Mouse (Mus musculus): ENCODE measurements at regions not wholly inside any gene's neighbourhood (a gene's known extent, or its start where the extent isn't known, plus 50 kb on each side); places are given as distances from the start of the nearest gene placed in this dataset.
A peak's percentile ranks its signal among the peaks of the same experiment; 100 is the strongest.

DNA sequence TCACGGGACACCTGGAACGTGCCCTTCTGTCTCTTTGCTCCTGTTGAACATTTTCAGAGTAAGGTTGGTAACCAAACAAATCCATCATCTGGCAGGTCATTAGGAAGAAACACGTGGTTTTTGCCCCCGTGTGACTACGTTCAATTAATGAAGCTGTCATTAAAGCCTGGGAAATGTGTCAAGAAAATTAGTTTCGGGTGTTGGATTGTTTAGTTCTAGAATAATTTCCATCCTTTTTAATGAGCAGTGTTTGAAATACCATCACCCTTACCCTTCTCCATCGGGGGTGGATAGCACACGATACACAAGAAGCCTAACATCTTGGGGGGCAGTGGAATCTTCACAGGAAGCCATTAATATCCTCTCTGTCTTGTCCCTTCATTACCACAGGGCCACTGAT is 107.7 kb downstream of the Far1 start:
- 75% methylated on average over 8 of the region's 8 CpGs for WGBS
- Histone ChIP-seq H3K27ac (ENCODE audit: low read depth, low read length) (no peak overlapping the region), H3K36me3 (ENCODE audit: control insufficient read depth, insufficient read depth, low read length) (no peaks in the 10 kb centered on the region), H3K4me2 (ENCODE audit: low read depth) (no peak overlapping the region), H3K4me3 (ENCODE audit: low read depth, low read length) (no peak overlapping the region), H3K4me1 (ENCODE audit: control insufficient read depth, insufficient read depth, low read length) (no peaks in the 10 kb centered on the region), H3K9me3 (ENCODE audit: control insufficient read depth, low read length) (no peaks in the 10 kb centered on the region), H3K27me3 (ENCODE audit: control insufficient read depth, insufficient read depth, low read length) (no peaks in the 10 kb centered on the region), H3K9ac (ENCODE audit: low read length) (no peak overlapping the region)
- DNase-seq (ENCODE audit: low spot score): no peak
- no peak for ATAC-seq (ENCODE audit: insufficient read depth, low FRiP score, low TSS enrichment)

DNA sequence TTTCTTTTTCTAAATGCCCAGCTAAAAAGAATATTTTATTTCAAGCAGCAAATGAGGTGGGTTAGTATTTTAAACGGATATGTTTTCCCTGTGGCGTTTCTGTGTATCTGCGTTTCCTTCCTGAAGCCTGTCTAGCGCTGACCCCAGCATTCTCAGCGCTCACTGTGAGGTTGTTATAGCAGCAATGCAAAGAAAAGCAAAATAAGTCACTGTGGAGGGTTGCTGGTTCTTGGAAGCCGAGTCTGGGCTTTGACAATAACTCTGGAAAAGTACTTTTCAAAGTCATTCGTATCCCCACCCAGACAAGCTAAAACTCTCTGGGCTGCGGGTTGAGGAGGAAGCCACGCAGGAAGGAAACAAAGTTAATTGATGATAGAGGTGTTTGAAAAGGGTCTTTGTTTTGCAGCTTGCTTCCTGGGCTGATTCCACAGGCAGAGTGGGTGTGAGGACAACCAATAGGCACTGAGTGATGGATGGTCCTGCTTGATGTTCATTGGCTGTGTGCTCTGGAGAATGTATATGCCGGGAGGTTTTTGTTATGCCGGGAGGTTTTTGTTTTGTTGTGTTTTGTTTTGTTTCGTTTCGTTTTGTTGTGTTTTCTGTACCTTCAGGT is 108.4 kb downstream of the Far1 start:
- DNase-seq (ENCODE audit: low spot score) (peak; percentile 39), ATAC-seq (ENCODE audit: insufficient read depth, low FRiP score, low TSS enrichment) (no peak)
- no peak overlapping the region for H3K4me3 ChIP-seq (ENCODE audit: low read depth, low read length)

DNA sequence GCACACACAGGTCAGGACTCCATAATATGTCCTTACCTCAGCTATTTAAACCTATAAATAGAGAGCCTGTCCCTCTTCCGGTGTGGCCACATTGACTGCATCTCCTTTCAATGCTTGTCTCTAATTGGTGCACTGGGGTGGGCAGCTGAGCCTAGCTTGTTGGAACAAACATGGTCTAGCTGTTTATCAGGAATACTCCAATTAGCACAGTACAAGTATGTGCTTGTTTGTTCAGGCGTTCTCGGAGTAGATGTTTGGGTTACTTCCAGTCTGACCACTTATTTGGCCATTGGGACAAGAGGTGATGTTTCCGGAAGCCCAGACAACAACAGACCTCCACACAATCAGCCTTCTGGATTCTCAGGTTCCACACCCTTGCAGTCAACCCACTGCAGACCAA is 109.7 kb downstream of the Far1 start:
- H3K27ac ChIP-seq (ENCODE audit: low read depth, low read length): no peak overlapping the region
- no peaks in the 10 kb centered on the region for H3K9me3 ChIP-seq (ENCODE audit: control insufficient read depth, low read length)
- 89% methylated on average over 4 of the region's 4 CpGs for WGBS
- H3K27me3 ChIP-seq (ENCODE audit: control insufficient read depth, insufficient read depth, low read length): no peaks in the 10 kb centered on the region
- no peaks in the 10 kb centered on the region for H3K36me3 ChIP-seq (ENCODE audit: control insufficient read depth, insufficient read depth, low read length)
- no peaks in the 10 kb centered on the region for H3K4me1 ChIP-seq (ENCODE audit: control insufficient read depth, insufficient read depth, low read length)
- ATAC-seq (ENCODE audit: insufficient read depth, low FRiP score, low TSS enrichment) (no peak), DNase-seq (ENCODE audit: low spot score) (no peak)
- H3K9ac ChIP-seq (ENCODE audit: low read length): no peak overlapping the region
- H3K4me3 ChIP-seq (ENCODE audit: low read depth, low read length): no peak overlapping the region
- no peak overlapping the region for H3K4me2 ChIP-seq (ENCODE audit: low read depth)

More for the DNA sequence above, 108.4 kb downstream of the Far1 start:
- Histone ChIP-seq H3K4me1 (ENCODE audit: control insufficient read depth, insufficient read depth, low read length) (no peaks in the 10 kb centered on the region), H3K9ac (ENCODE audit: low read length) (no peak overlapping the region), H3K36me3 (ENCODE audit: control insufficient read depth, insufficient read depth, low read length) (no peaks in the 10 kb centered on the region), H3K9me3 (ENCODE audit: control insufficient read depth, low read length) (no peaks in the 10 kb centered on the region), H3K27ac (ENCODE audit: low read depth, low read length) (no peak overlapping the region), H3K4me2 (ENCODE audit: low read depth) (0 out of 2 replicates have a peak overlapping the region, but pooled peaks have one; percentile 5), H3K27me3 (ENCODE audit: control insufficient read depth, insufficient read depth, low read length) (no peaks in the 10 kb centered on the region)
- WGBS: 49% methylated on average over 13 of the region's 13 CpGs

DNA sequence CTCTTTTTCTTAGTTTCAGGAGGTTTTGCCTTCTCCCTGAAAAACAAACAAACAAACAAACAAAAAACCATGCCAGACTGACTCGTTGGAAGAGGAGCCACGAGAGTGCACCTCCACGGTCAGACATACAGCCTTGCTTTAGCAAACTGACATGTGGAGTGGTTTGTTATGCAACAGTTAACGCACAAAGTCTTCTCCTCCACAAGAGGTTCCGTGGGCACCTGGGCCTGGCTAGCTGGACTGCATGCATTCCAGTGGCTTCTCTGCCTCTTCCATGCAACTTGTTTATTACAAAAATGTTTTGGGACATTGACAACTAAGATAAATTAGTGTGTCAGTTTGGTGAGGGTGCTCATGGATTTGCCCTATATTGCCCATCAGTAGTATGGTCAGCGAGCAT is 110.3 kb downstream of the Far1 start:
- no peak for DNase-seq (ENCODE audit: low spot score)
- ATAC-seq (ENCODE audit: insufficient read depth, low FRiP score, low TSS enrichment): no peak
- 89% methylated on average over 6 of the region's 6 CpGs for WGBS

DNA sequence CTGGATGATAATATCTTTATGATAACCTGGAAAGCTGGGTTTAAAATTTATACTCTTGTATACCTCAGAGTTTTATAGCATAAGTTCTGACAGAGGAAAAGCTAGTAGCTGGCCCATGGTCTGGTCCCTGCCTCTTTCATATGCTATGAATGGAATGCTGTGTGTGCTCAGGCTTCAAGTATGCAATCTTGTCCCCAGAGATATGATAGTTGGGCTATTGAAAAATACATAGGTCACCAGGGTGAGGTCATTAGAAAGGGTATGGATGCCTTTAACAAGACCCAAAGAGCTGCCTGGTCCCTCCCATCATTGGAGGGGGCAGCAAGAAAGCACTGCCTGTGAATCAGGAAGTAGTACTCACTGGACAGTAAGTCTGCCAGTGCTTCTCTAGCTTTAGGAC is 113.1 kb downstream of the Far1 start:
- no peak for DNase-seq (ENCODE audit: low spot score)
- H3K9ac ChIP-seq (ENCODE audit: low read length): no peak overlapping the region
- no peak overlapping the region for H3K4me2 ChIP-seq (ENCODE audit: low read depth)
- ATAC-seq (ENCODE audit: insufficient read depth, low FRiP score, low TSS enrichment): no peak
- H3K4me3 ChIP-seq (ENCODE audit: low read depth, low read length): no peak overlapping the region
- H3K27ac ChIP-seq (ENCODE audit: low read depth, low read length): no peak overlapping the region
- H3K27me3 ChIP-seq (ENCODE audit: control insufficient read depth, insufficient read depth, low read length): no peaks in the 10 kb centered on the region
- H3K4me1 ChIP-seq (ENCODE audit: control insufficient read depth, insufficient read depth, low read length): no peaks in the 10 kb centered on the region
- no peaks in the 10 kb centered on the region for H3K9me3 ChIP-seq (ENCODE audit: control insufficient read depth, low read length)
- H3K36me3 ChIP-seq (ENCODE audit: control insufficient read depth, insufficient read depth, low read length): no peaks in the 10 kb centered on the region

More for the DNA sequence above, 110.3 kb downstream of the Far1 start:
- H3K4me3 ChIP-seq (ENCODE audit: low read depth, low read length): no peak overlapping the region
- no peak overlapping the region for H3K4me2 ChIP-seq (ENCODE audit: low read depth)
- no peak overlapping the region for H3K9ac ChIP-seq (ENCODE audit: low read length)
- H3K9me3 ChIP-seq (ENCODE audit: control insufficient read depth, low read length): no peaks in the 10 kb centered on the region
- no peaks in the 10 kb centered on the region for H3K4me1 ChIP-seq (ENCODE audit: control insufficient read depth, insufficient read depth, low read length)
- H3K36me3 ChIP-seq (ENCODE audit: control insufficient read depth, insufficient read depth, low read length): no peaks in the 10 kb centered on the region
- no peaks in the 10 kb centered on the region for H3K27me3 ChIP-seq (ENCODE audit: control insufficient read depth, insufficient read depth, low read length)
- no peak overlapping the region for H3K27ac ChIP-seq (ENCODE audit: low read depth, low read length)

DNA sequence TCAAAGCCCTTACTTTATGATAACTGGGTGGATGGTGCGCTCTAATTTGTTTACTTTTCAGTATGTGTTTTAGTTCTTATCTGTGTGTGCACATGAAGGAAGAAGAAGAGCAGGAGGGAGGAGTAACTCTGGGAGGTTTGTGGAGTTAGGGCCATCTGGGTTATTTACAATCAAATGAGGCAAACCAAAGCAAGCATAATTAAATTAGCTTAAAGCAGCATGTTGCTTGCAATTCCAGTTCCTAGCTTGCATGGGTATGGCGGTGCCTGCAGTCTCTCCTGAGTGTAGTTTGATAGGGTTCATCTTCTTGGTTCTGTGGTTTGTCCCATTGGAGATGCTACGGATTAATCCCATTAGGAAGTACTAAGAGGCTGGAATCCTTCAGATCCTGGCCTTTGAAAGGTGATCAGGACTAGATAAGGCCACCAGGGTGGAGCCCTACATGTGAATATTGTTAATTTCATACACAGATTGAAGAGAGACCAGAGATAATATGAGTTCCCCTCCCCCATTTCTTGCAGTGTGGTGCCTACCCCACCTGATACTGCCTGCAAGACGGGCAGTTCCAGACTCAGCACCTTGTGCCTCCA is 123.5 kb downstream of the Far1 start:
- Histone ChIP-seq H3K4me2 (ENCODE audit: low read depth) (no peak overlapping the region), H3K4me1 (ENCODE audit: control insufficient read depth, insufficient read depth, low read length) (no peaks in the 10 kb centered on the region), H3K4me3 (ENCODE audit: low read depth, low read length) (no peak overlapping the region), H3K27ac (ENCODE audit: low read depth, low read length) (no peak overlapping the region), H3K9ac (ENCODE audit: low read length) (no peak overlapping the region), H3K36me3 (ENCODE audit: control insufficient read depth, insufficient read depth, low read length) (no peaks in the 10 kb centered on the region), H3K27me3 (ENCODE audit: control insufficient read depth, insufficient read depth, low read length) (no peaks in the 10 kb centered on the region), H3K9me3 (ENCODE audit: control insufficient read depth, low read length) (no peaks in the 10 kb centered on the region)
- 90% methylated on average over 4 of the region's 4 CpGs for WGBS
- DNase-seq (ENCODE audit: low spot score) (no peak), ATAC-seq (ENCODE audit: insufficient read depth, low FRiP score, low TSS enrichment) (no peak)

DNA sequence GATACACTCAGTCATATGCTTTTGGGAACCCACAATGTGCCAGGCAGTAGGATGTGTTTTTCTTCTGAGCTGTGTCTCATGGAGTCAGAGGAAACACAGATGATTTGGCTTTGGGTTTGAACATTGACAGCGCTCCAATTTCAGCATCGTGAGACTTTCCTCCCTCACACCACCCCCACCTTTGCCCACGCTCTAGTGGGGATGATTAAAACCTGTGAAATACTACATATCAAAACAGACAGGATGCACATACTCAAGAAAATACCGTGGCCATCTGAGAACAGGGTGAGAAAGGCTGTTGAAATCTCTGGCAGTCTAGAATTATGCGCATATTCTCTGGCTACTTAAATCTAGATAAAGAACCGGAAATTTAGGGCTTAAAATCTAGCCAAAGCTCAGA is 124.5 kb downstream of the Far1 start:
- H3K27ac ChIP-seq (ENCODE audit: low read depth, low read length): no peak overlapping the region
- no peak for ATAC-seq (ENCODE audit: insufficient read depth, low FRiP score, low TSS enrichment)
- H3K4me2 ChIP-seq (ENCODE audit: low read depth): no peak overlapping the region
- no peak overlapping the region for H3K9ac ChIP-seq (ENCODE audit: low read length)
- H3K4me1 ChIP-seq (ENCODE audit: control insufficient read depth, insufficient read depth, low read length): no peaks in the 10 kb centered on the region
- 74% methylated on average over 6 of the region's 6 CpGs for WGBS
- H3K9me3 ChIP-seq (ENCODE audit: control insufficient read depth, low read length): no peaks in the 10 kb centered on the region
- H3K36me3 ChIP-seq (ENCODE audit: control insufficient read depth, insufficient read depth, low read length): no peaks in the 10 kb centered on the region
- no peak overlapping the region for H3K4me3 ChIP-seq (ENCODE audit: low read depth, low read length)
- no peak for DNase-seq (ENCODE audit: low spot score)
- no peaks in the 10 kb centered on the region for H3K27me3 ChIP-seq (ENCODE audit: control insufficient read depth, insufficient read depth, low read length)

DNA sequence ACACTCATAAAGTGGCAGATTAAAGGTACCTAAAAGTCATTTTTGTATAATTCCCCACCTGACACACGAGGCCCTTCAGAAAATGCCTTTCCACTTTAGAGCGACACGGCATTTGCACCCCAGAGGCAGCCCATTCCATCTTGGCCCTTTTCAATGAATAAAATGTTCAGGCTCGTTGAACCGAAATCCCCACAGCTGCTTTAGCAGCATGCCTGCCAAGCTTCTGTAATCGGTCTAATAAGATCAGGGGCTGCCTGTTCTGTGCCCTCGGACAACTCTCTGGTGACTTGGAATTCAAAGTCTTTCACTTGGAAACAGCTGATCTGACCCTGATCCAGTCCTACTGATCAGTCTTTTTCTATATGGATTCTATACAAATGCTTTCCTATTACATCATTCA is 123.3 kb upstream of the Spon1 start:
- Histone ChIP-seq H3K27me3 (ENCODE audit: control insufficient read depth, insufficient read depth, low read length) (no peaks in the 10 kb centered on the region), H3K4me1 (ENCODE audit: control insufficient read depth, insufficient read depth, low read length) (no peaks in the 10 kb centered on the region), H3K9me3 (ENCODE audit: control insufficient read depth, low read length) (no peaks in the 10 kb centered on the region), H3K27ac (ENCODE audit: low read depth, low read length) (no peak overlapping the region), H3K4me2 (ENCODE audit: low read depth) (no peak overlapping the region), H3K9ac (ENCODE audit: low read length) (no peak overlapping the region), H3K4me3 (ENCODE audit: low read depth, low read length) (no peak overlapping the region), H3K36me3 (ENCODE audit: control insufficient read depth, insufficient read depth, low read length) (no peaks in the 10 kb centered on the region)
- WGBS: 84% methylated on average over 7 of the region's 7 CpGs
- ATAC-seq (ENCODE audit: insufficient read depth, low FRiP score, low TSS enrichment) (no peak), DNase-seq (ENCODE audit: low spot score) (no peak)

DNA sequence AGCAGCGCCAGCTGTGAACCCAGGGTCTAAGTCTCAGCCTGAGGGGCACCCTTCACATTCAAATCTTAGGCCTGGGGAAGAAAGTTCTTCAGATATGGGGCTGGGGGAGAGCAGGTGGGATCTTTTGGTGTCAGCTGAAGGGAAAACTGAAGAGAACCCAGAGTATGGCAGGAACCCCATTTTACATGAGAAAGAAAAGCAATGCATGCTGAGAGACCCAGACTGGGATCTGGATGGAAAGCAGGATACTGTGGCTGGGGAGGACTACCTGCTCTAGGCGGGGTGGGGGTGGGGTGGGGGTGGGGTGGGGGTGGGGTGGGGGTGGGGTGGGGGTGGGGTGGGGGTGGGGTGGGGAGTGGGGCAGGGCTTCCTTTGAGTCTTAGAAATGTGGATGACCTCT is 115.2 kb upstream of the Spon1 start:
- 81% methylated on average over 1 of the region's 2 CpGs for WGBS
- H3K27ac ChIP-seq (ENCODE audit: low read depth, low read length): no peak overlapping the region
- no peaks in the 10 kb centered on the region for H3K9me3 ChIP-seq (ENCODE audit: control insufficient read depth, low read length)
- DNase-seq (ENCODE audit: low spot score) (no peak), ATAC-seq (ENCODE audit: insufficient read depth, low FRiP score, low TSS enrichment) (no peak)
- H3K4me3 ChIP-seq (ENCODE audit: low read depth, low read length): no peak overlapping the region
- no peak overlapping the region for H3K4me2 ChIP-seq (ENCODE audit: low read depth)
- no peaks in the 10 kb centered on the region for H3K27me3 ChIP-seq (ENCODE audit: control insufficient read depth, insufficient read depth, low read length)
- no peaks in the 10 kb centered on the region for H3K36me3 ChIP-seq (ENCODE audit: control insufficient read depth, insufficient read depth, low read length)
- H3K9ac ChIP-seq (ENCODE audit: low read length): no peak overlapping the region
- H3K4me1 ChIP-seq (ENCODE audit: control insufficient read depth, insufficient read depth, low read length): no peaks in the 10 kb centered on the region

Measured in neural tube, embryonic 11.5 days (tissue).